Mouse (Mus musculus): ENCODE data around the gene Mrgprg. TPM values are rescaled to one million over a fixed set of nuclear protein-coding genes. Genes with fewer than 3 reads are reported as not detected.

The Mrgprg gene
- total RNA-seq, 4 experiments from 2014 or later, result not detected

DNA sequence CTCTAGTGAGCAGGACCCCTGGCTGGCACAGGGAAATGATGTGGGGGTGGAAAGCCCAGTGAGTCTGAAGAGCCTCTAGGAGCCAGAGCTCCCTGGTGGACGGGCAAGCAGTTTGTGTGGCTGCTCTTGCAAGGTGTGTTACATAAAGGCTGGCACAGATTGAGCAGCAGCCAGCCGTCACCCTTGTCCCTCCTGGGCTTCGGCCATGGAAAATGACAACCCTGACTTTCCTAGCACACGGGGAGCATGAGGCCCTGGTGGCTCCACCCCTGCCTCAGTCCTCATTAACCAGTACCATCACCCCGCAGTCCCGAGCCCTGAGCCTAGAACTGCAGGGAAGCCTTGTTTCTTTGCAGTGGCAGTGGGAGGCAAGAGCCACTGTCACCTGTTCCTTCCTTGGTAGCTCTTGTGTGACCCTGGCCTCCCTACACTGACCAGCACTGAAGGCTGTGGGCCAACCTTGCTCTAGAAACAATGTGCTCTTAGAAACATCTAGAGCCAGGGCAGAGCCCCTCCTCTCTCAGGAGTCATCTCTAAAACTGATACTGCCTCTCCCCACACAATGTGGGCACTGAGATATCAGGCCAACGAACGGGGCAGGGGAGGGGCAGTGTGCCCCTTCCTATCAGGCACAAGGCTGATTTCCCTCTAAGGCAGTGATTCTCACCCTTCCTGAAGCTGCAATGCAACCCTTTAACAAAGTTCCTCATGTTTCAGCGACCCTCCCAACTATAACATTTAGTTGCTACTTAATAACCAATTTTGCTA, 11.3 kb downstream of the Mrgprg start:
- DNase-seq (ENCODE audit: low spot score), result no peak

DNA sequence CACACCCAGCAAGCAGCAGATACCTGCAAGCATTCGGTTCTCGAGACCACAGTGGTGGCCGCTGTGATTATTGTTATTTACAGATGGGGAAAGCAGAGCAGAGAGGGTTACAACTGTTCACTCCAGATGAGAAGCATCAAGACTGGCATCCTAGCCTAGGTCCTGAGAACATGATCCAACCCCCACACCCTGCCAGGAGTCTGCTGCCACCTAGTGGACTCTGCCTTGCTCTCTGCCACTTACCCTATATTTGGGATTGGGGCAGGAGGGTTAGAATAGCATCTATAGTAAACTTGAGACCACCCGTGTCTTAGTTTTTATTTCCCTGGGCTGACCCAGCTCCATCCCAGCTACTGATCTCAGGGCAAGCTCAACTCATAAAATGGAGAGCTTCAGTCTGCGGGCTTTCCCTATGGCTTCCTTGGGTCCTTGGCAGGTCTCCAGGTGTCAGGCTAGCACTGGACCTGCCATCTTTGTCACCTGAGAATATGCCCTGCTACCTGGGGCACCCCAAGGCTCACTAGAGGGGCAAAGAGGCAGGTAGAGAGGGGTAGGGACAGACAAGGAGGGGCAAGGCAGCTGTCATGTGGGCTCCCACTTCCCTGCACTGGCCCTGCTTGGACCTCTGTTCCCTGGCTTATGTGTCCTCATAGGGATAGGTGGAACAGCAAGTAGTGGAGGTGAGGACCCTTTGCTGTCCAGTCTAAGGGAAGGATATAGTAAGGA, 12.6 kb downstream of the Mrgprg start:
- DNase-seq (ENCODE audit: low spot score), result no peak

DNA sequence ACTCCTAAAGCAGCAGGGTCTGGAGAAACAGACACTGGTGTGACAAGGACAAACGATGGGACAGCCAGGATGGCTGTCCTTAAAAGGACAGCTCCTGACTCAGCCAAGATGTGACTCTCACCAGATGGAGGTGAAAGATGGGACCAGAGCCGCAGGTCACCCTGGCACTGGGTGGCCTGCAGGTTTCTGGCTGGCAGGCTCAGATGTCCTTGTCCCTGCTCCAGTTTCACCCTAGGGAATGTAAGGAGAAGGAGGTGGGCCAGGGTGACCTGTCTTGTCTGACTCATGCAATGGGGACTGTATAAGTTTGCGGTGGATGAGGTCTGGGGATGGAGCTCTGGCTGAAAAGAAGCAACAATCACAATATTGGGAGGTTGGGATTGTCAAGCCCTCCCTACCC, 14.2 kb downstream of the Mrgprg start:
- DNase-seq (ENCODE audit: low spot score), result no peak

DNA sequence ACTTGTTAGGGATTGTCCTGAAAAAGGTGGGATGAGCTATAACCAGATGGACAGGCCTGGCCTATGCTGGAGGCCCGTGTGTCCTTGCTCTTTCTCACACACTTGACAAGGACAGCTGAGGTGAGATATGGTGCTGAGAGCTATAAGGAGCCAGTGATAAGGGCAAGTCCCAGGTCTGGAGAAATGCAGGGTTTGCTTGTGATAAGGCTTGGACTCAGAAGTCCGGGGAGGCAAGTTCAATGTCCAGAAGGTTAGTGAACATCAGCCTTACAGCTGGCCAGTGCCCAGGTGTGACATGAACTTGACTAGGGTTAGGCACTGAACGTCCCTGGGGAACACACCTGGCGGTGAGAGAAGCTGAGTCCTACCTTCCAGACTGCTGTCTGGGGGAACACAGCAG, 14.7 kb downstream of the Mrgprg start:
- DNase-seq (ENCODE audit: low spot score), result no peak

DNA sequence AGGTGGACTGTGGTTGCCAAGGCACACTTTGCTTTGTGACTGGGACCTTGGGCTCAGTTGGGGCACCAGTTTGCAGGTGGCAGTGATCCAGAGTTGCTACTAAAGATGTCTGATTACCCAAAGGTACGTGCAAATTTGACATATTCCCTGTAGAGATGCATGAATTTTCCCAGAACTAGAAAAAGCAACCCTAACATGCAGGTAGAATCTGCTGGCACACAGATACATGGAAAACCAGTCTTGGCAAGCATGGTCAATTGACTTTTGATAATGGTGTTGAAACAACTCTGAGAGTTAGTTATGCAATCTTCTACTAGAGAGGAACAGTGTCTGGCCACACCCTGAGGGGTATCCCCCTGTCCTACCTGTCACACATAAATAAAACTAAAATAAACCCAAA, 15.4 kb downstream of the Mrgprg start:
- no peak for DNase-seq (ENCODE audit: low spot score)

DNA sequence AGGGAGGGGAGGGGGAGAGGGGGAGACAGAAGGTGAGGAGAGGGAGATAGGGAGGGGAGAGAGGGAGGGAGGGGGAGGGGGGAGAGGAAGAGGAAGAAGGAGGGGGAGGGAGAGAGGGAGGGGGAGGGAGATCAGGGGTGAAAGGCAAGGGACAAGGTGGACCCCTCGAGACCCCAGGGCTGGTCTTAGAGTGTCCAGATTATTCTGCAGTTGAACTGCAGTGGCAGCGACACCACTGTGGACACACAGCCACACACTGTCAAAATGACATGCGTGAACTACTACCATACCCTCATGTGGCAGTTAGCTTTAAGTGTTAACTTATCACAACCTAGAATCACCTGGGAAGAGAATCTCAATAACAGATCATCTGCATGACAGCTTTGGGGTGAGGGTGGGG, 17.7 kb downstream of the Mrgprg start:
- DNase-seq (ENCODE audit: low spot score), result no peak

DNA sequence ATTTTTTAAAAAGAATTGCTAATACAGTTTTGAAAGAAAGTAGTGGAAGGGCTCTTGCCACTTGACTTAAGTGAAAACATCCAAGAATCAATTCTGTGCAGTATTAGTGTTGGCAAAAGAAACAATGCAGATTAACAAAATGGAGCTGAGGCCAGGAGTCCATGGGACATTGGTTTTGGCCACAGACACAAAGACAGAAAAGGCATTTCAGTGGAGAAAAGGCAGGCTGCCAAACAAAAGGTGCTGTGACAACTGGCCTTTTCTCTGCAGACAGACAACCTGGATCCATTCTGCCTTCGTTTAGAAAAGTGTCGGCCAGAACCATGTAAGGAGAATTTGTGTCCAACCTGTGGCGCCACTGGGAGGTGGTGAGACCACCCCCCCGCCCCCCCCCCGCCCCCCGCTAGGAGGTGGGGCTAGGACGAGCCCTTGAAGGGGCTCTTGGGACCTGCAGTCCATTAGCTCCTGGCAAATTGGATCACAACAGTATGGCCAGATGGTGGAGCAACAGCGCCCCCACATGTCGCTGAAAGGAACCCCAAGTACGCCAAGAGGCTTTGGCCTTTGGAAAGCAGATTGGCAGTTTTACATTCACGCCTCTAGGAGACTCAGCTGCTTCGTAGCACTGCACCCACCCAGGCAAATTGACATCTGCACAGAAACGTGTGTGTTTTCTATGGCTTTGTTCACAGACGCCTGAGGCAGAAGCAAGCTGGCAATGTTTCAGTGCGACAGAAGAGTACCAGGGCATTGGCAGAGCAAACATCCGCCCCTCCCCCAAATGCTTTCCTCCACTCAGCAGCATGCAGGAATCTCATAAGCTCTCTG, 18.5 kb downstream of the Mrgprg start:
- peak; percentile 90 for DNase-seq (ENCODE audit: low spot score)

DNA sequence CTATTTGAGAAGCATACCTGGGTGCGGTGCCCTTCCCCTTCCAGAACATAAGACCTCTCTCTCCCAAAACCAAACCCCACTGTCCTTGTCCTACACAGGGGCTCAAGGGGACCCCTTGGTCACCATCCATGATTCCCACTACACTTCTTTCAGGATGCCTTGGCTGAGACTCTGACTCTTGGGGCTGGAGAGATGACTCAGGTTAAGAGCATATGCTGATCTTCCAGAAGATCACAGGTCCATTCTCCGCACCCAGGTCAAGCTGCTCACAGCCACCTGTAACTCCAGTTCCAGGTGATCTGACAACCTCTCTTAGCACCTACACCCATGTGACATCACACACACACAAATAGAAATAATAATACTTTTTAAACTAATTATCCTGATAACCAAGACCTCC, 26.1 kb downstream of the Mrgprg start:
- DNase-seq (ENCODE audit: low spot score), result no peak

DNA sequence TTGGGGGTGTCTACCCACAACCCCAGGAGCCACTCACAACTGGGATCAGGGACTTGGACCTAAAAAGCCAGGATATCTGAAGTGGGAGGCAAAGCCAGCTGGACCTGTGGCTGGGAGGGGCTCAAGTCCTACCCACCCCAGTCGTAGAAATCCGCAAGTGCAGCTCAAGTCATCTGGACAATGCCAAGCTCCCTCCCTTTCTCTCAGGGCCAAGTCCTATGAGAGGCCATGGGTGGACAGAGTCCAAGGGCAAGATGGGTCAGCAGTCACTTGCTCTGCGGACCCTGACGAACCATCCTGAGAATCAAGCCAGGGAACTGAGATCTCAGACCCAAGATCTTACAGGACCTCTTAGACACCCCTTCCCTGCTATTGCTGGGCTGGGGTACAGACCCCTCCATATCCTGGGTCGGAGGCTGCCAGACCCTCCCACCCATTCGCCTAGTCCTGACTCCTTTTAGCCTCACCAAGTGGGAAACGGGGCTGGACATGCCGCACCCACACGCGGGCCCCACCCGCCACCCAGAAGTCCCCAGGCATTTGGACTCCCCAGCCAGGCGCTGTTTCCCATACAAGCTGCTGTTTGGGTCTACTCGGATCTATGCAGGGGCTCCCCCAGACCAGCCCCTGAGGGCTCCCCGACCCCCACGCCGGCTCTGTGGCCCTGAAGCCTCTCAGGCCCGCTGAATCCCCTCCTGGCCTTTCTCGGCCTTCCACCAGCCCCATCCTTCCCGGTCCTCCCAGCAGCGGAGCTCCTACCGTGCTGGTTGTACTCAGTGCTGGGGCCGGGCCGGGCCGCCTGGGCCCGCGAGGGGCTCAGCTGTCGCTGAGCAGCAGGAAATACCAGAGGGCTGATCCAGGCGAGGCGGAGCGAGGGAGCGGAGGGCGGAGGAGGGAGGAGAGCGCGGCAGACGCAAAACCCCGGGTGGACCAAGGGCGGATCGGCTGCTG, 27.0 kb downstream of the Mrgprg start:
- peak; percentile 80 for DNase-seq (ENCODE audit: low spot score)

DNA sequence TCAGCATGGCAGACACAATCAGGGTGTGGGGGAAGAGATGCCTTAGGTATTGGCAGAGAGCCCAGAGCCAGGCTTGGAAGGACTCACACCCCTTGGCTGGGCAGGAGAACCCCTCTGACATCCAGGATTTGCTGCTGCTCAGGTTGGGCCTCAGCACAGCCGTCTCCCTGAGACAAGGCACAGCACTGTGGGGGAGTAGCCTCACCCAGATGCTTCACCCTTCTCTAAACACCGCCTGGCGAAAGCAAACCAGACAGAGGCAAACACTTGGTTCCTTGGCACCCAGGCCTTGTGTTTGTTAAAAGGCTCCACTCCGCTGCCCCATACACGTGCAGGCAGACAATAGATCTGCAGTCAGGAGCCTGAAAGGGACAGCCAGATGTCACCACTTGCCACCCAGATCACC, 28.2 kb downstream of the Mrgprg start:
- no peak for DNase-seq (ENCODE audit: low spot score)

DNA sequence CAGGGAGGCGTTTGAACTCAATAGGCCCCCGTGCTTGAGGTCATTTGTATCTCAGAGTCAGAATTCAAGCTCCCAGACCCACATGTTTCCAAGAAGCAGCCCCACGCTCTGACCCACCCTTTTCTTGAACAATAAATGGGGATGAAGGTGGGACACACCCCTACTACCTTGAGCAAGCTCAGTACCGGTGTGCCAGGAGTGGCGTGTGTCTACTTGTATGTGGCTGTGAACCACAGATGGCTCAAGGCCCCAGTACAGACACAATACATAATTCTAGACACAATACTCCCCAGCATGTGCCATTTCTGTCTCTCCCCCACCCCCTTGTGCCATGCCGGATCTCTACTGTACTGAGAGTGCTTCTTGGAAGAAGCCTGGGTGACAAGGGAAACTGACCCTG, 28.6 kb downstream of the Mrgprg start:
- DNase-seq (ENCODE audit: low spot score), result no peak

DNA sequence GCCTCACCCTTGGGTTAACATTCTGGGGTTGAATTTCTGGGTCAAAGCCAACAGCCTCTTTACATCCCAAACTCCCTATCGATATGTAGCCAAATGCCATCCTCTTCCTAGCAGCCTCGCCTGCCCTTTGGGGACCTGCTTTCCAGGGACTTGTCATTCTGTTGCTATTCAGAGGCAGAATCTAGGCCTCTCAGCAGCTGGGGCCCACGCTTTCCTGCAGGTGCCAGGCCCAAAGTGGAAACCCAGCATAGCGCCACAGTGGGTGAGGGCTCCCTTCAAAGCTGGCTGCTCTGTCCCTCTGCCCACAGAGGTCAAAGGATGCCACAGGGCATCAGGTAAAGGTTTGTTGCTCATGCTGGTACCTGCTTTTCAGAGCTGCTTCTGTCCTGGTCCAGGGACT, 33.0 kb downstream of the Mrgprg start:
- no peak for DNase-seq (ENCODE audit: low spot score)

DNA sequence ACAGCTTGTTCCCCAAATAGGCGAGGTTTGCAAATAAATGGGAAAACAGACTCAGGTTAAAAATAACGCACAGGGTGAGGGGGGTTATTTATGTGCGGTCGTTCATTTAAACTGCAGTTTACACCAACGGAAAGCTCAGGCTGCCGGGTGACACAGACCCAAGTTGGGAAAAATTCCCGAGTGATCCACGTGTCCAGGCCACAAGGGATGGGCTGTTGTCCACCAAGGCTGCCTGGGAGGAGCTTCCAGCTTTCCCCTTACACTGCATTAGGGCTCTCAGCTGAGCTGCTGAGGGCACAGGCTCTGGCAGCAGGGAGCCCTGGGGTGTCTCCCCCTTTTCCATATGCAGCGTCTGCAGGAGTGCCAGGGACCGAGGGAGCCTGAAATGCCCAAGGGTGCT, 36.9 kb downstream of the Mrgprg start:
- peak; percentile 46 for DNase-seq (ENCODE audit: low spot score)

DNA sequence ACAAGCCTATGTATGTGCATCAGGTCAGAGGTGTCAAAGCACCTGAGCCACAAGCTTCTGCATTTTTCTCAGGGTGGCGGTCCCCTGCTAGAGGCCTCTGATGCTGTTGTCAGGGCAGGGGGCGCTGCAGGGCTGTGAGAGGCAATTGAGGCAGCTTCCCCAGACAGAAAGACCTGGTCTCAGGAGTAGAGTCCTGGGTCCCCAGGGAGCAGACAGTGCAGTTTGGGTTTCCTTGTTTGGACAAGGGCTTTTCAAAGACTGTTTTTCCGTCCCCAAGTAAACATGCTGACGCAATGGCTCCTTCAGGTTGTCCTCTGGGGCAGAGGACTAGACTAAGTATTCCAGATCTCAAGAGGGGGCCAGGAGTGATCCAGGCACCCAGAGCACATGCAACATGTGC, 40.4 kb downstream of the Mrgprg start:
- no peak for DNase-seq (ENCODE audit: low spot score)

DNA sequence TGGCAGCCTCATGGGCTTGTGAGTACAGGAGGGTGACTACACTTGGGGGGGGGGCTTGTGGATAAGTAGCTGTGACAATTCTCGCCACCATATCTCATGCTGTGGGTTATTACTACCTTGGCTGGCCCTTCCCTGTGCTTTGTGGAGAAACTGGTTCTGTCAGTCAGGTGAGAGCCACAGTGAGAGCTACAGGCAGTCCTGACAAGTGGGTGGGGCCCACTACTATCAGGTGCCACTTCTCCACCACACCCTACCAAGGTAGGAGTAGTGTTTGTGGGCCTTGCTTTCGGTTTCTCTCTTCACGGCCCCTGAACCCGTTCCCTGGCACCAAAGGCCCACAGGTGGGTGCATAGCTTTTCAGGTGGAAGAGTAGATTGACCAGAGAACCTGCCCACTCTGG, 43.0 kb downstream of the Mrgprg start:
- DNase-seq (ENCODE audit: low spot score), result no peak

DNA sequence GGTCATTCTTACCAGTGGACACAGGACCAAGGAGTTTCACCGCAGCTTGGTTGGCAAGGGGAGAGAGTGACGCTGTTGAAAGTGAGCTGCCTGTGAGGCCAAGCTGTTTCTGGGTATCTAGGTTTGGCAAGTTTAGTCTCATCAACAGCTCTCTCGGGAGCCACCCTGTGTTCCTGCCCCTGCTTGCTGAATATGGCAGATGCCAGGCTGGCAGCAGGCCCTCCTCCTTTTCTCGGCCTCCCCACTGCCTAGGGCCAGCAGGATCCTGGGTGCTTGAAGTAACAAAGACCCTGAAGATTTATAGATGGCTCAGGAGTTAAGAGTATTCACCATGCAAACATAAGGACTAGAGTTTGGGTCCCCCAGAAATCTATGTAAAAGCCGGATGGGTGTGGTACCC, 44.1 kb downstream of the Mrgprg start:
- no peak for DNase-seq (ENCODE audit: low spot score)

DNA sequence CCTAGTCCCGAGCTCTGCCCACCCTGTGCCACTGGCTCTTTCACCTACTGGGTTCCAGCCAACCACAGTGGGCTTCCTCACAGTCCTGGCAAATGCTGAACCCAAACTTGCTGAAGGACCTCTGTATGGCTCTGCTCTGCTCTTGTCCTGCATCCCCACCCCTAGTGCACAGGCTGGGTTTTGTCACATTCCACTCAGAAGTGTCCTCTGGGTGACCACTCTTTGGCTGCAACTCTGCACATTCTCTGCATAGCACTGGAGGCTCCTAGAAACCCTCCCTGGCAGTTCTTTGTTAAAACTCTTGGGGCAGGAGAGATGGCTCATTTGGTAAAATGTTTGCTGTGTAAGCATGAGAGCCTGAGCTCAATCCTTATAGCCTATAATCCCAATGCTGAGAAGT, 49.0 kb downstream of the Mrgprg start:
- no peak for DNase-seq (ENCODE audit: low spot score)
